Comparison of ENCODE assay signal across 16 mouse cellular contexts in genomic region chr10:118923473-118924185, GRCm38 (mm10). TPM values are rescaled to one million over a fixed set of nuclear protein-coding genes. Genes with fewer than 3 reads are reported as not detected.
DNase-seq lines count a peak whose midpoint lies in the region; ATAC-seq and TF ChIP-seq lines count a peak whose summit lies in the region.
"Had no signal": no experiment of that assay in that cellular context is flagged by ENCODE, and none has a peak within 500 bp of the region (broad histone marks: within the 10 kb centered on the region; RNA-seq: fewer than 3 reads in every experiment).

No protein-coding gene starts in this region.

- H3K4me2 ChIP-seq in heart, embryonic 11.5 days: no peak overlapping the region
- H3K4me2 ChIP-seq in lung, embryonic 14.5 days: no peak overlapping the region
- no peak overlapping the region for H3K4me2 ChIP-seq in lung, embryonic 16.5 days (ENCODE audit: low read depth, low read length)
- no peak overlapping the region for H3K4me2 ChIP-seq in stomach, postnatal 0 days (replicated peaks; ENCODE audit: low read depth)
- H3K4me2 ChIP-seq: embryonic facial prominence, embryonic 12.5 days; liver, embryonic 13.5 days; midbrain, embryonic 15.5 days had no signal

- H3K4me1 ChIP-seq in heart, embryonic 11.5 days (ENCODE audit: control insufficient read depth, insufficient read depth, low read length): 0 out of 2 replicates have a peak, but pooled peaks cover 2% of the 10 kb centered on the region
- H3K4me1 ChIP-seq in lung, embryonic 14.5 days (ENCODE audit: insufficient read depth): peaks cover 6% of the 10 kb centered on the region; the same call in 1 of the 2 replicates
- H3K4me1 ChIP-seq in lung, adult 2 months (ENCODE audit: control insufficient read depth, insufficient read depth, low read length): peaks cover 3% of the 10 kb centered on the region
- H3K4me1 ChIP-seq in lung, embryonic 16.5 days (replicated peaks; ENCODE audit: control insufficient read depth, insufficient read depth, low read length): peaks cover 8% of the 10 kb centered on the region
- peaks cover 3% of the 10 kb centered on the region; the same call in 1 of the 2 replicates for H3K4me1 ChIP-seq in stomach, postnatal 0 days (replicated peaks; ENCODE audit: control insufficient read depth, insufficient read depth)
- H3K4me1 ChIP-seq: forebrain, embryonic 10.5 days; liver, embryonic 13.5 days; midbrain, embryonic 15.5 days had no signal

- H3K4me3 ChIP-seq in heart, embryonic 11.5 days (ENCODE audit: low read depth, low read length): no peak overlapping the region
- H3K4me3 ChIP-seq in lung, embryonic 14.5 days (ENCODE audit: low read depth, low read length): no peak overlapping the region
- H3K4me3 ChIP-seq in lung, adult 2 months (replicated peaks; ENCODE audit: extremely low read depth, low read depth, low read length): no peak overlapping the region
- no peak overlapping the region for H3K4me3 ChIP-seq in lung, embryonic 16.5 days (ENCODE audit: low read length)
- no peak overlapping the region for H3K4me3 ChIP-seq in stomach, postnatal 0 days (ENCODE audit: low read depth, low read length)
- H3K4me3 ChIP-seq: embryonic facial prominence, embryonic 12.5 days; forebrain, embryonic 10.5 days; liver, embryonic 13.5 days; midbrain, embryonic 15.5 days had no signal

- H3K27me3 ChIP-seq in heart, embryonic 11.5 days (ENCODE audit: control insufficient read depth, insufficient read depth, low read length): no peaks in the 10 kb centered on the region
- H3K27me3 ChIP-seq in lung, embryonic 14.5 days (ENCODE audit: insufficient read depth, low read length): no peaks in the 10 kb centered on the region
- H3K27me3 ChIP-seq in lung, embryonic 16.5 days (ENCODE audit: control insufficient read depth, insufficient read depth, low read depth, low read length): no peaks in the 10 kb centered on the region
- no peaks in the 10 kb centered on the region for H3K27me3 ChIP-seq in stomach, postnatal 0 days (ENCODE audit: control insufficient read depth, insufficient read depth, low read length)
- H3K27me3 ChIP-seq: embryonic facial prominence, embryonic 12.5 days; liver, embryonic 13.5 days; midbrain, embryonic 15.5 days had no signal

- no peak for TF ChIP-seq CTCF in lung, embryonic 14.5 days (IDR thresholded peaks at IDR 0.05; ENCODE audit: low read depth)
- no peak for TF ChIP-seq CTCF in lung, adult 2 months (IDR thresholded peaks at IDR 0.05; ENCODE audit: insufficient read depth, low read length)
- TF ChIP-seq CTCF in stomach, postnatal 0 days (IDR thresholded peaks at IDR 0.05; ENCODE audit: low read depth): no peak

- ATAC-seq in heart, embryonic 11.5 days (replicated peaks; ENCODE audit: insufficient number of reproducible peaks, low FRiP score, low TSS enrichment): no peak
- peak; percentile 83 for ATAC-seq in lung, embryonic 14.5 days (ENCODE audit: insufficient read depth)
- peak; percentile 85 for ATAC-seq in lung, embryonic 16.5 days (ENCODE audit: low read depth)
- 0 out of 2 replicates have a peak, but pooled peaks have one; percentile 38 for ATAC-seq in stomach, postnatal 0 days (ENCODE audit: low FRiP score, low TSS enrichment)
- ATAC-seq in activated CD4-positive, CD25-positive, alpha-beta regulatory T cell, adult 4 months: no peak
- ATAC-seq: midbrain, embryonic 15.5 days had no signal

- TF ChIP-seq EP300 in stomach, postnatal 0 days (optimal IDR thresholded peaks at IDR 0.05): no peak

- DNase-seq in heart, adult 8-10 months (ENCODE audit: low spot score): peak; percentile 9
- peak; percentile 84 for DNase-seq in lung, embryonic 14.5 days
- no peak for DNase-seq in lung, adult 2 months
- peak; percentile 44 for DNase-seq in stomach, postnatal 0 days (ENCODE audit: low spot score)
- no peak for DNase-seq in testis, postnatal 10 days (ENCODE audit: low spot score)
- DNase-seq: B cell, adult 2 months; cerebellum, postnatal 25 days; gastrocnemius, postnatal 25 days; kidney, postnatal 36 days; liver, embryonic 13.5 days had no signal

- no peaks in the 10 kb centered on the region for H3K36me3 ChIP-seq in heart, embryonic 11.5 days (ENCODE audit: control insufficient read depth, insufficient read depth, low read length)
- no peaks in the 10 kb centered on the region for H3K36me3 ChIP-seq in lung, embryonic 14.5 days (ENCODE audit: insufficient read depth)
- no peaks in the 10 kb centered on the region for H3K36me3 ChIP-seq in lung, embryonic 16.5 days (ENCODE audit: control insufficient read depth, insufficient read depth, low read length)
- no peaks in the 10 kb centered on the region for H3K36me3 ChIP-seq in stomach, postnatal 0 days (ENCODE audit: control insufficient read depth, insufficient read depth, low read length)
- H3K36me3 ChIP-seq: embryonic facial prominence, embryonic 12.5 days; forebrain, embryonic 10.5 days; liver, embryonic 13.5 days; midbrain, embryonic 15.5 days had no signal

- H3K27ac ChIP-seq in heart, embryonic 11.5 days (ENCODE audit: low read depth, low read length): no peak overlapping the region
- H3K27ac ChIP-seq in lung, embryonic 14.5 days (ENCODE audit: low read depth): peak overlapping the region; percentile 37; the same call in 1 of the 2 replicates
- H3K27ac ChIP-seq in lung, embryonic 16.5 days (ENCODE audit: low read length): 0 out of 2 replicates have a peak overlapping the region, but pooled peaks have one; percentile 28
- no peak overlapping the region for H3K27ac ChIP-seq in stomach, postnatal 0 days (replicated peaks)
- H3K27ac ChIP-seq: embryonic facial prominence, embryonic 12.5 days; forebrain, embryonic 10.5 days; liver, embryonic 13.5 days; midbrain, embryonic 15.5 days had no signal

- 50% methylated on average over 15 of the region's 15 CpGs for WGBS in heart, embryonic 11.5 days (ENCODE audit: insufficient replicate concordance)
- WGBS in lung, embryonic 14.5 days: 38% methylated on average over 15 of the region's 15 CpGs
- 45% methylated on average over 15 of the region's 15 CpGs for WGBS in lung, adult 2 months
- 33% methylated on average over 15 of the region's 15 CpGs for WGBS in lung, embryonic 16.5 days
- 35% methylated on average over 15 of the region's 15 CpGs for WGBS in stomach, postnatal 0 days

- H3K9ac ChIP-seq in heart, embryonic 11.5 days (ENCODE audit: low read depth, low read length): no peak overlapping the region
- H3K9ac ChIP-seq in lung, embryonic 14.5 days: no peak overlapping the region
- no peak overlapping the region for H3K9ac ChIP-seq in lung, embryonic 16.5 days (ENCODE audit: low read length)
- H3K9ac ChIP-seq in stomach, postnatal 0 days (ENCODE audit: low read length): no peak overlapping the region
- H3K9ac ChIP-seq: embryonic facial prominence, embryonic 12.5 days; liver, embryonic 13.5 days; midbrain, embryonic 15.5 days had no signal

- no peak for TF ChIP-seq POLR2A in lung, adult 2 months (IDR thresholded peaks at IDR 0.05; ENCODE audit: borderline replicate concordance, extremely low read depth, low read depth, low read length)

- H3K9me3 ChIP-seq in heart, embryonic 11.5 days (replicated peaks; ENCODE audit: control insufficient read depth, low read length): no peaks in the 10 kb centered on the region
- H3K9me3 ChIP-seq in lung, embryonic 14.5 days (ENCODE audit: low read depth, low read length): no peaks in the 10 kb centered on the region
- H3K9me3 ChIP-seq in lung, embryonic 16.5 days (ENCODE audit: control insufficient read depth, low read length): no peaks in the 10 kb centered on the region
- no peaks in the 10 kb centered on the region for H3K9me3 ChIP-seq in stomach, postnatal 0 days (ENCODE audit: control insufficient read depth, low read length)
- H3K9me3 ChIP-seq: embryonic facial prominence, embryonic 12.5 days; forebrain, embryonic 10.5 days; liver, embryonic 13.5 days; midbrain, embryonic 15.5 days had no signal

RNA-seq across cellular contexts. Expression of gene Dyrk2, which starts 53.6 kb away (rescaled TPM):
- 10 to 100 TPM; 22.2 to 36.2 (median 27.6) TPM for total RNA-seq in heart, adult 8-10 months (2022)
- 14.0 and 15.4 TPM in 2 replicates for polyA plus RNA-seq in heart, embryonic 11.5 days (2014; fragmentation: Nextera tagmentation; extraction: Ambion mirVana)
- 10.9 TPM in 2 replicates for polyA plus RNA-seq in lung, embryonic 14.5 days (2014; fragmentation: Nextera tagmentation; extraction: Ambion mirVana)
- polyA plus RNA-seq in lung, adult 2 months (2012; rRNA removed): 16.6 and 25.8 TPM in 2 replicates
- 6.7 and 6.9 TPM in 2 replicates for polyA plus RNA-seq in lung, embryonic 16.5 days (2015; fragmentation: Nextera tagmentation; extraction: Ambion mirVana)
- polyA plus RNA-seq in stomach, postnatal 0 days (2015; fragmentation: Nextera tagmentation; extraction: Ambion mirVana): 6.4 and 7.3 TPM in 2 replicates
- polyA plus RNA-seq in activated CD4-positive, CD25-positive, alpha-beta regulatory T cell, adult 4 months (2017; shearing (Covaris generic)): 10 to 100 TPM in 1 of 2 experiments, 1 to 10 TPM in 1; 8.0 to 11.0 TPM

Comparison
In these comparisons a context has a peak if more than half of its experiments do, and no peak if none do; other contexts are left out.
1. DNase-seq: peak in heart, adult 8-10 months (single experiment), lung, embryonic 14.5 days (single experiment) and stomach, postnatal 0 days (single experiment); none in lung, adult 2 months (single experiment) and testis, postnatal 10 days (single experiment).
2. ATAC-seq: peak in lung, embryonic 14.5 days (single experiment), lung, embryonic 16.5 days (single experiment) and stomach, postnatal 0 days (single experiment); none in heart, embryonic 11.5 days (single experiment) and activated CD4-positive, CD25-positive, alpha-beta regulatory T cell, adult 4 months (single experiment).
3. H3K27ac ChIP-seq: peak in lung, embryonic 14.5 days (single experiment) and lung, embryonic 16.5 days (single experiment); none in heart, embryonic 11.5 days (single experiment) and stomach, postnatal 0 days (single experiment).